Mouse (Mus musculus) lung, adult 2 months (tissue): Measurements from ENCODE around the gene Rps15.

Source experiments
- CTCF ChIP-seq: fragments of 200-500 bp; IDR thresholded peaks from 2 replicates; pipeline ENCODE4 v1.5.1; 2011; ENCODE audit warnings: mild to moderate bottlenecking, low read length, control low read depth; ENCODE audit not compliant: insufficient read depth
- POLR2A ChIP-seq: fragments of 200-500 bp; IDR thresholded peaks from 2 replicates; pipeline ENCODE4 v1.6.1; 2011; ENCODE audit warnings: low read depth, mild to moderate bottlenecking, control low read depth, low read length, borderline replicate concordance; ENCODE audit errors: extremely low read depth

DNA sequence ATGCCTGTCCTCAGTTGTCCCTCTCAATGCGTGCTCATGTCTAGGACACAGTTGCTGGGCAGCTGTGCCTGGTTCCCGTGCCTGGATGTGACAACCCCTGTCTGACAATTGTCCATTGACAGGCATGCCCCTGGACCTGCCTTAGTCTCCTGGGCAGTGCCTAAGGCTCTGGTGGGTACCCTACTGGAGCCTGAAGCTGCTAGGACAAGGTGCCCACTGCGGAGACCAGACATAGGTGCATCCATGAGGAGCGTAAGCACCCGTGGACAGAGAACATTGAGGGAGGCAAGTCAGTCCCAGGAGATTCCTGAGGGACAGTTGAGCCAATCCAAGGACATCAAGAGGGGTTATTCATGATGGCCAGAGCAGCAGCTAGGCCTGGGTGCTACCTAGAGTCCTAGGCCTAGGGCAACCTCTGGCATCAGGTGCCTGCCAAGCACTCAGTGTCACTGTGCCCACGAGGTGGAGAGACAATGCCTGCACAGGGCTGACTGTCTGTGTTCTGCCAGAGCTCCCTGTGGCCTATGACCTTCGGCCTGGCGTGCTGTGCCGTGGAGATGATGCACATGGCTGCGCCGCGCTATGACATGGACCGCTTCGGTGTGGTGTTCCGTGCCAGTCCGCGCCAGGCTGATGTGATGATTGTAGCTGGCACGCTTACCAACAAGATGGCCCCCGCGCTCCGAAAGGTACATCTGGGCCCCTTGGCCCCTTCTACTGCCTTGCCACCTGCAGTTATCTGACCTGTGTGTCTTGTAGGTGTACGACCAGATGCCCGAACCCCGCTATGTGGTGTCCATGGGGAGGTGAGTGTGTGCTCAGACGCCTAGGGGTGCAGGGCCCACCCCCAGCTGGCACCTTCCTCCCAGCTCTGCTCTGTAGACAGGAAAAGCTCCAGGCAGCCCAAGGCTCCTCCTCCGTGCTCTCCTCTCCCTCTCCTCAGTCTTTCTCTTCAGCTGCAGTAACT is 37.6 kb upstream of the Rps15 start:
- TF ChIP-seq CTCF (no peak), POLR2A (no peak)
